Mouse (Mus musculus) heart, embryonic 15.5 days (tissue): Measurements from ENCODE around the gene Fez1. TPM values are rescaled to one million over a fixed set of nuclear protein-coding genes. Genes with fewer than 3 reads are reported as not detected.

Experiments
- ATAC-seq: fragments of 200-750 bp; cut with Nextera tagmentation; replicated peaks from 2 replicates; pipeline ENCODE4 v1.8.0; 2017; ENCODE audit warnings: low read depth, moderate TSS enrichment; ENCODE audit not compliant: insufficient number of reproducible peaks, insufficient read depth, low FRiP score
- H3K27ac ChIP-seq: fragments of 300-500 bp; sonication (generic); 2 replicates; pipeline ENCODE4 v1.5.1; 2015; ENCODE audit warnings: mild to moderate bottlenecking, inconsistent platforms
- H3K27me3 ChIP-seq: fragments of 300-500 bp; sonication (generic); 2 replicates; pipeline ENCODE4 v1.6.1; 2015; ENCODE audit warnings: inconsistent platforms
- H3K36me3 ChIP-seq: fragments of 300-500 bp; sonication (generic); 2 replicates; pipeline ENCODE4 v1.6.1; 2015; ENCODE audit warnings: mild to moderate bottlenecking, inconsistent platforms
- H3K4me1 ChIP-seq: fragments of 300-500 bp; sonication (generic); replicated peaks from 2 replicates; pipeline ENCODE4 v1.6.1; 2015; ENCODE audit warnings: inconsistent platforms
- H3K4me2 ChIP-seq: fragments of 300-500 bp; sonication (generic); 2 replicates; pipeline ENCODE4 v1.6.1; 2015; ENCODE audit warnings: inconsistent platforms, mild to moderate bottlenecking, moderate library complexity
- H3K4me3 ChIP-seq: fragments of 300-500 bp; sonication (generic); 2 replicates; pipeline ENCODE4 v1.5.1; 2015; ENCODE audit warnings: mild to moderate bottlenecking, inconsistent platforms
- H3K9ac ChIP-seq: fragments of 300-500 bp; sonication (generic); 2 replicates; pipeline ENCODE4 v1.6.1; 2015; ENCODE audit warnings: mild to moderate bottlenecking, inconsistent platforms
- H3K9me3 ChIP-seq: fragments of 300-500 bp; sonication (generic); replicated peaks from 2 replicates; pipeline ENCODE4 v1.6.1; 2016; ENCODE audit warnings: inconsistent platforms
- WGBS: fragments of 180-500 bp; shearing (Covaris S2); methylation state at CpG from one replicate; pipeline ENCODE4 v1.1.7; 2015; ENCODE audit warnings: mixed read lengths; 5-methylcytosine and 5-hydroxymethylcytosine counted together
- polyA plus RNA-seq: library from polyadenylated mRNA; unstranded; fragments of >200 nt; fragmentation: Nextera tagmentation; extraction: Ambion mirVana; gene quantifications from 2 replicates; pipeline ENCODE4 v1.2.1, GENCODE M21; 2015

Fez1 gene
- polyA plus RNA-seq, 1 experiment from 2014 or later = 1.9 TPM

- Histone ChIP-seq H3K9me3 (no peaks in the 10 kb centered on the region), H3K4me2 (no peak overlapping the region), H3K36me3 (no peaks in the 10 kb centered on the region), H3K27me3 (no peaks in the 10 kb centered on the region), H3K4me3 (no peak overlapping the region), H3K4me1 (no peaks in the 10 kb centered on the region; the same call in 1 of the 2 replicates), H3K27ac (no peak overlapping the region), H3K9ac (no peak overlapping the region)
- 80% methylated on average over 8 of the region's 8 CpGs for WGBS
- ATAC-seq = no peak
Observed at GRCm38 (mm10) chr9:36895009-36895693, 73.5 kb downstream of the Fez1 start.

GRCm38 (mm10) chr9:36898560-36898959 lies 76.9 kb downstream of the Fez1 start:
- H3K27me3 ChIP-seq = no peaks in the 10 kb centered on the region
- no peak; the same call in 1 of the 2 replicates for ATAC-seq
- H3K27ac ChIP-seq = no peak overlapping the region; the same call in 1 of the 2 replicates
- no peaks in the 10 kb centered on the region for H3K9me3 ChIP-seq
- H3K4me2 ChIP-seq = no peak overlapping the region
- no peak overlapping the region for H3K9ac ChIP-seq
- H3K4me3 ChIP-seq = no peak overlapping the region
- no peaks in the 10 kb centered on the region for H3K36me3 ChIP-seq
- H3K4me1 ChIP-seq = no peaks in the 10 kb centered on the region; the same call in 1 of the 2 replicates
- WGBS = 68% methylated on average over 3 of the region's 3 CpGs

- H3K4me3 ChIP-seq = no peak overlapping the region
- no peaks in the 10 kb centered on the region for H3K27me3 ChIP-seq
- no peak overlapping the region for H3K4me2 ChIP-seq
- no peak for ATAC-seq
- no peak overlapping the region for H3K27ac ChIP-seq
- H3K36me3 ChIP-seq = no peaks in the 10 kb centered on the region
- no peak overlapping the region for H3K9ac ChIP-seq
- H3K4me1 ChIP-seq = peaks cover under 1% of the 10 kb centered on the region
- WGBS = 74% methylated on average over 4 of the region's 4 CpGs
- no peaks in the 10 kb centered on the region for H3K9me3 ChIP-seq
Observed at GRCm38 (mm10) chr9:36900464-36900863, 78.8 kb downstream of the Fez1 start.

GRCm38 (mm10) chr9:36905452-36905851 lies 83.8 kb downstream of the Fez1 start:
- peak; percentile 73; the same call in 1 of the 2 replicates for ATAC-seq
- Histone ChIP-seq H3K4me2 (no peak overlapping the region), H3K9me3 (no peaks in the 10 kb centered on the region), H3K36me3 (no peaks in the 10 kb centered on the region), H3K9ac (no peak overlapping the region), H3K4me3 (no peak overlapping the region), H3K4me1 (peaks cover 6% of the 10 kb centered on the region), H3K27ac (no peak overlapping the region), H3K27me3 (no peaks in the 10 kb centered on the region)
- WGBS = 44% methylated on average over 4 of the region's 4 CpGs

GRCm38 (mm10) chr9:36916362-36916761 lies 94.7 kb downstream of the Fez1 start:
- H3K9me3 ChIP-seq = no peaks in the 10 kb centered on the region
- no peaks in the 10 kb centered on the region for H3K36me3 ChIP-seq
- H3K27me3 ChIP-seq = no peaks in the 10 kb centered on the region
- H3K4me2 ChIP-seq = peak overlapping the region; percentile 41
- peak overlapping the region; percentile 21; the same call in 1 of the 2 replicates for H3K27ac ChIP-seq
- peaks cover 4% of the 10 kb centered on the region; the same call in 1 of the 2 replicates for H3K4me1 ChIP-seq
- ATAC-seq = no peak
- no peak overlapping the region for H3K4me3 ChIP-seq
- 0% methylated on average over 6 of the region's 6 CpGs for WGBS
- 0 out of 2 replicates have a peak overlapping the region, but pooled peaks have one; percentile 11 for H3K9ac ChIP-seq

GRCm38 (mm10) chr9:36916915-36917314 lies 95.3 kb downstream of the Fez1 start:
- Histone ChIP-seq H3K27ac (peak overlapping the region; percentile 21; the same call in 1 of the 2 replicates), H3K4me3 (no peak overlapping the region), H3K9me3 (no peaks in the 10 kb centered on the region), H3K36me3 (no peaks in the 10 kb centered on the region), H3K4me2 (no peak overlapping the region; the same call in 1 of the 2 replicates), H3K9ac (0 out of 2 replicates have a peak overlapping the region, but pooled peaks have one; percentile 11), H3K27me3 (no peaks in the 10 kb centered on the region), H3K4me1 (peaks cover 4% of the 10 kb centered on the region; the same call in 1 of the 2 replicates)
- ATAC-seq = peak; percentile 49; the same call in 1 of the 2 replicates
- WGBS = 53% methylated on average over 5 of the region's 5 CpGs

- H3K36me3 ChIP-seq = no peaks in the 10 kb centered on the region
- no peaks in the 10 kb centered on the region for H3K9me3 ChIP-seq
- 48% methylated on average over 3 of the region's 3 CpGs for WGBS
- H3K27ac ChIP-seq = no peak overlapping the region
- no peak for ATAC-seq
- H3K4me2 ChIP-seq = no peak overlapping the region
- H3K4me1 ChIP-seq = peaks cover 4% of the 10 kb centered on the region; the same call in 1 of the 2 replicates
- no peaks in the 10 kb centered on the region for H3K27me3 ChIP-seq
- H3K9ac ChIP-seq = no peak overlapping the region
- H3K4me3 ChIP-seq = no peak overlapping the region
Observed at GRCm38 (mm10) chr9:36918582-36918981, 96.9 kb downstream of the Fez1 start.

- Histone ChIP-seq H3K27ac (no peak overlapping the region), H3K36me3 (no peaks in the 10 kb centered on the region), H3K4me3 (no peak overlapping the region), H3K27me3 (no peaks in the 10 kb centered on the region), H3K9ac (no peak overlapping the region), H3K4me1 (peaks cover 4% of the 10 kb centered on the region; the same call in 1 of the 2 replicates), H3K4me2 (no peak overlapping the region), H3K9me3 (no peaks in the 10 kb centered on the region)
- ATAC-seq = no peak
- 37% methylated on average over 4 of the region's 4 CpGs for WGBS
Observed at GRCm38 (mm10) chr9:36919472-36919871, 97.8 kb downstream of the Fez1 start.

- Histone ChIP-seq H3K4me1 (peaks cover under 1% of the 10 kb centered on the region; the same call in 1 of the 2 replicates), H3K27ac (no peak overlapping the region), H3K9ac (no peak overlapping the region), H3K4me3 (no peak overlapping the region), H3K4me2 (no peak overlapping the region), H3K27me3 (no peaks in the 10 kb centered on the region), H3K36me3 (no peaks in the 10 kb centered on the region), H3K9me3 (no peaks in the 10 kb centered on the region)
- ATAC-seq = no peak
- WGBS = 76% methylated on average over 13 of the region's 13 CpGs
Observed at GRCm38 (mm10) chr9:36921718-36922415, 100.2 kb downstream of the Fez1 start.

- Histone ChIP-seq H3K9me3 (no peaks in the 10 kb centered on the region), H3K27ac (no peak overlapping the region), H3K4me3 (no peak overlapping the region), H3K4me2 (no peak overlapping the region), H3K27me3 (no peaks in the 10 kb centered on the region), H3K4me1 (no peaks in the 10 kb centered on the region), H3K36me3 (no peaks in the 10 kb centered on the region), H3K9ac (no peak overlapping the region)
- 83% methylated on average over 5 of the region's 5 CpGs for WGBS
- no peak for ATAC-seq
Observed at GRCm38 (mm10) chr9:36923753-36924152, 102.1 kb downstream of the Fez1 start.
